ENCODE assay signal across 8 mouse cellular contexts in the genomic region with DNA sequence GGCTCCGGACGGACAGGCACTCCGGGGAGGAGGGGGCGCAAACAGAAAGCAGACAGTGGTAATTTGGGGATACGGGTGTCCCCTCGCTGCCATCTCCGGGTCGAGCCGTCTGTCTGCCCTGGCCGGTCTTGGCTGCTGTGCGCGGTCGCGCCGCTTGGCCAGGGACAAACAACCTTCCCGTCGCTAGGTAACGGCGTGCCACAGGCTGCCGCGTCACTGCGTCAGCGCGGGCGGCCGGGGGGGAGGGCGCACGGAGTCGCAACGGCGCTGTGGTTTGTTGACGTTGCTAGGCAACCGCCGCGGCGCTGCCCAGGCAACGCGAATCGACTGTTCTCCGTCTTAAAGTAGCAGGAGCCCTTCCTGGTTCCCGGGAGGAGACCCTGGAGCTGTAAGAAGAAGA. TPM values are rescaled to one million over a fixed set of nuclear protein-coding genes. Genes with fewer than 3 reads are reported as not detected.
DNase-seq lines count a peak whose midpoint lies in the region; ATAC-seq and TF ChIP-seq lines count a peak whose summit lies in the region.

No protein-coding gene starts in this region.

- intact Hi-C loops in heart, postnatal 36 days (cut with DNase I) = no loop called here

- WGBS in forebrain, embryonic 16.5 days = under 1% methylated on average over 39 of the region's 41 CpGs
- 0% methylated on average over 41 of the region's 41 CpGs for WGBS in lung, embryonic 14.5 days

- DNase-seq in MEL (ENCODE audit: low read depth, low spot score) = peak; percentile 95
- peak; percentile 96 for DNase-seq in cerebellum, adult 18-20 months
- peak; percentile 96 to 97 for DNase-seq in heart, postnatal 36 days
- peak; percentile 95 to 96 for DNase-seq in layer of hippocampus, adult 2 months (ENCODE audit: low spot score in 2 of 2)
- peak; percentile 99 for DNase-seq in lung, embryonic 14.5 days
- peak; percentile 91 for DNase-seq in testis, postnatal 14 days (ENCODE audit: low spot score)

- peaks cover 0 to 25% of the 10 kb centered on the region in 2 experiments; a peak in 2 of 4 replicates for H3K4me1 ChIP-seq in MEL (ENCODE audit: control insufficient read depth in 1 of 2, insufficient read depth in 2 of 2, low read length in 2 of 2)
- H3K4me1 ChIP-seq in forebrain, embryonic 16.5 days (replicated peaks; ENCODE audit: control insufficient read depth, insufficient read depth, low read length) = peaks cover 12% of the 10 kb centered on the region
- no peaks in the 10 kb centered on the region for H3K4me1 ChIP-seq in lung, embryonic 14.5 days (ENCODE audit: insufficient read depth)

- no peaks in the 10 kb centered on the region for H3K79me2 ChIP-seq in MEL (ENCODE audit: control insufficient read depth, insufficient read depth, low read length, poor library complexity)

- TF ChIP-seq CTCF in MEL (IDR thresholded peaks at IDR 0.05 in 2 of 3, conservative IDR thresholded peaks at IDR 0.05 in 1 of 3; ENCODE audit: control insufficient read depth in 1 of 3, insufficient read depth in 1 of 3, low read depth in 2 of 3, low read length in 3 of 3, poor library complexity in 1 of 3, severe bottlenecking in 1 of 3) = no peak
- peak; percentile 63 for TF ChIP-seq CTCF in layer of hippocampus, adult 2 months (conservative IDR thresholded peaks at IDR 0.05)
- no peak; the same call in 1 of the 2 replicates for TF ChIP-seq CTCF in lung, embryonic 14.5 days (IDR thresholded peaks at IDR 0.05; ENCODE audit: low read depth)

- TF ChIP-seq POLR2A in MEL (IDR thresholded peaks at IDR 0.05; ENCODE audit: control insufficient read depth in 1 of 2, insufficient read depth in 1 of 2, low read depth in 1 of 2, low read length in 2 of 2, poor library complexity in 1 of 2) = no peak

- peak overlapping the region; percentile 69 for H3K4me2 ChIP-seq in forebrain, embryonic 16.5 days (ENCODE audit: low read length)
- peak overlapping the region; percentile 77 for H3K4me2 ChIP-seq in lung, embryonic 14.5 days

- H3K9me3 ChIP-seq in MEL (replicated peaks; ENCODE audit: insufficient read depth, low read length) = no peaks in the 10 kb centered on the region
- H3K9me3 ChIP-seq in forebrain, embryonic 16.5 days (ENCODE audit: control insufficient read depth, low read length) = no peaks in the 10 kb centered on the region
- no peaks in the 10 kb centered on the region for H3K9me3 ChIP-seq in lung, embryonic 14.5 days (ENCODE audit: low read depth, low read length)

- no peak for TF ChIP-seq RAD21 in MEL (IDR thresholded peaks at IDR 0.05; ENCODE audit: low read depth, low read length)

- H3K27ac ChIP-seq in MEL (ENCODE audit: control insufficient read depth, low read depth, low read length) = no peak overlapping the region
- H3K27ac ChIP-seq in forebrain, embryonic 16.5 days (ENCODE audit: low read length) = no peak overlapping the region
- peak overlapping the region; percentile 96 for H3K27ac ChIP-seq in layer of hippocampus, adult 2 months
- no peak overlapping the region for H3K27ac ChIP-seq in lung, embryonic 14.5 days (ENCODE audit: low read depth)

- ATAC-seq in forebrain, embryonic 16.5 days = peak; percentile 97
- ATAC-seq in lung, embryonic 14.5 days (ENCODE audit: insufficient read depth) = peak; percentile 96
- ATAC-seq in neutrophil, adult 5-6 weeks (ENCODE audit: extremely low read depth, insufficient number of reproducible peaks, low FRiP score, poor library complexity, severe bottlenecking) = peak; percentile 59

- no peak for TF ChIP-seq EP300 in MEL (IDR thresholded peaks at IDR 0.05; ENCODE audit: low read depth in 1 of 2, low read length in 2 of 2)

- H3K9ac ChIP-seq in MEL (ENCODE audit: control insufficient read depth, low read depth, low read length, poor library complexity, severe bottlenecking) = peak overlapping the region; percentile 52
- H3K9ac ChIP-seq in forebrain, embryonic 16.5 days (replicated peaks; ENCODE audit: low read depth, low read length) = peak overlapping the region; percentile 54
- H3K9ac ChIP-seq in lung, embryonic 14.5 days = peak overlapping the region; percentile 48

- no peaks in the 10 kb centered on the region for H3K36me3 ChIP-seq in MEL (ENCODE audit: control insufficient read depth in 1 of 2, insufficient read depth in 2 of 2, low read length in 2 of 2)
- H3K36me3 ChIP-seq in forebrain, embryonic 16.5 days (ENCODE audit: control insufficient read depth, insufficient read depth) = no peaks in the 10 kb centered on the region
- H3K36me3 ChIP-seq in lung, embryonic 14.5 days (ENCODE audit: insufficient read depth) = no peaks in the 10 kb centered on the region

- H3K4me3 ChIP-seq in MEL (ENCODE audit: control insufficient read depth in 1 of 2, insufficient read depth in 1 of 2, low read depth in 2 of 2, low read length in 2 of 2) = peak overlapping the region in 1 of 2 experiments; percentile 66; a peak in 3 of 4 replicates
- peak overlapping the region; percentile 50 for H3K4me3 ChIP-seq in forebrain, embryonic 16.5 days (replicated peaks; ENCODE audit: low read length)
- peak overlapping the region; percentile 66 for H3K4me3 ChIP-seq in layer of hippocampus, adult 2 months
- peak overlapping the region; percentile 41 for H3K4me3 ChIP-seq in lung, embryonic 14.5 days (ENCODE audit: low read depth, low read length)

- H3K27me3 ChIP-seq in MEL (ENCODE audit: control insufficient read depth in 1 of 2, insufficient read depth in 2 of 2, low read length in 2 of 2) = peaks cover 0 to 2% of the 10 kb centered on the region in 2 experiments; a peak in 1 of 4 replicates
- H3K27me3 ChIP-seq in forebrain, embryonic 16.5 days (replicated peaks; ENCODE audit: control insufficient read depth, insufficient read depth, low read length) = 0 out of 2 replicates have a peak, but pooled peaks cover 4% of the 10 kb centered on the region
- no peaks in the 10 kb centered on the region for H3K27me3 ChIP-seq in lung, embryonic 14.5 days (ENCODE audit: insufficient read depth, low read length)

TF ChIP-seq in MEL, 35 proteins besides CTCF, POLR2A, EP300 and RAD21 (continues in another document):
- peak; percentile 96 for TF ChIP-seq SIN3A (IDR thresholded peaks at IDR 0.05; ENCODE audit: low read length)
- no peak for TF ChIP-seq CHD1 (IDR thresholded peaks at IDR 0.05; ENCODE audit: low read depth, low read length)
- no peak for TF ChIP-seq MAFK (IDR thresholded peaks at IDR 0.05; ENCODE audit: borderline replicate concordance, low read depth, low read length)
- no peak for TF ChIP-seq JUND (IDR thresholded peaks at IDR 0.05; ENCODE audit: low read depth, low read length)
- peak; percentile 66; the same call in 1 of the 2 replicates for TF ChIP-seq HCFC1 (IDR thresholded peaks at IDR 0.05; ENCODE audit: low read depth, low read length)
- TF ChIP-seq E2F4 (IDR thresholded peaks at IDR 0.05; ENCODE audit: borderline replicate concordance, low read depth, low read length) = no peak

RNA-seq across cellular contexts. Expression of a gene that starts 10.1 kb away (rescaled TPM):
- 0.04 and 0.10 TPM in 2 replicates for total RNA-seq in MEL (2012; rRNA removed)
- polyA plus RNA-seq in MEL (2012; ENCODE audit: insufficient read depth in 1 of 2, insufficient read length in 2 of 2, low read depth in 1 of 2, low replicate concordance in 2 of 2, missing spikeins in 1 of 2) = under 1 TPM in 1 of 2 experiments, not detected in 1; 0.49 TPM
- 0.05 and 0.10 TPM in 2 replicates for polyA plus RNA-seq in forebrain, embryonic 16.5 days (2015; fragmentation: Nextera tagmentation; extraction: Ambion mirVana)
- under 1 TPM; 0.14 to 0.86 TPM for total RNA-seq in heart, postnatal 36 days (2021)
- total RNA-seq in layer of hippocampus, adult 2 months (2021) = 10 to 100 TPM; 12.8 to 14.1 TPM
- polyA plus RNA-seq in lung, embryonic 14.5 days (2014; fragmentation: Nextera tagmentation; extraction: Ambion mirVana) = not detected in 2 replicates
- 60.5 and 64.4 TPM in 2 replicates for total RNA-seq in neutrophil, adult 5-6 weeks (2017)

RNA-seq across cellular contexts. Expression of a gene that starts 24.7 kb away (rescaled TPM):
- total RNA-seq in MEL (2012; rRNA removed) = 22.2 and 25.9 TPM in 2 replicates
- 10 to 100 TPM in 1 of 2 experiments, not detected in 1; 37.5 TPM for polyA plus RNA-seq in MEL (2012; ENCODE audit: insufficient read depth in 1 of 2, insufficient read length in 2 of 2, low read depth in 1 of 2, low replicate concordance in 2 of 2, missing spikeins in 1 of 2)
- 79.3 and 85.9 TPM in 2 replicates for polyA plus RNA-seq in forebrain, embryonic 16.5 days (2015; fragmentation: Nextera tagmentation; extraction: Ambion mirVana)
- 10 to 100 TPM; 43.4 to 48.0 TPM for total RNA-seq in heart, postnatal 36 days (2021)
- 10 to 100 TPM; 51.7 to 51.9 TPM for total RNA-seq in layer of hippocampus, adult 2 months (2021)
- polyA plus RNA-seq in lung, embryonic 14.5 days (2014; fragmentation: Nextera tagmentation; extraction: Ambion mirVana) = 88.6 and 90.5 TPM in 2 replicates
- total RNA-seq in neutrophil, adult 5-6 weeks (2017) = 19.6 and 28.2 TPM in 2 replicates

RNA-seq across cellular contexts. Expression of a gene that starts 37.5 kb away (rescaled TPM):
- total RNA-seq in MEL (2012; rRNA removed) = 0.27 and 0.52 TPM in 2 replicates
- polyA plus RNA-seq in MEL (2012; ENCODE audit: insufficient read depth in 1 of 2, insufficient read length in 2 of 2, low read depth in 1 of 2, low replicate concordance in 2 of 2, missing spikeins in 1 of 2) = 1 to 10 TPM in 1 of 2 experiments, not detected in 1; 1.4 TPM
- 127 and 128 TPM in 2 replicates for polyA plus RNA-seq in forebrain, embryonic 16.5 days (2015; fragmentation: Nextera tagmentation; extraction: Ambion mirVana)
- 100 to 1,000 TPM; 137 to 148 TPM for total RNA-seq in heart, postnatal 36 days (2021)
- 10 to 100 TPM; 90.3 to 92.7 TPM for total RNA-seq in layer of hippocampus, adult 2 months (2021)
- 8.0 and 9.1 TPM in 2 replicates for polyA plus RNA-seq in lung, embryonic 14.5 days (2014; fragmentation: Nextera tagmentation; extraction: Ambion mirVana)
- total RNA-seq in neutrophil, adult 5-6 weeks (2017) = not detected in 2 replicates

RNA-seq across cellular contexts. Expression of a gene that starts 39.4 kb away (rescaled TPM):
- 26.2 and 43.9 TPM in 2 replicates for total RNA-seq in MEL (2012; rRNA removed)
- 10 to 100 TPM in 1 of 2 experiments, not detected in 1; 49.8 TPM for polyA plus RNA-seq in MEL (2012; ENCODE audit: insufficient read depth in 1 of 2, insufficient read length in 2 of 2, low read depth in 1 of 2, low replicate concordance in 2 of 2, missing spikeins in 1 of 2)
- 23.1 and 26.4 TPM in 2 replicates for polyA plus RNA-seq in forebrain, embryonic 16.5 days (2015; fragmentation: Nextera tagmentation; extraction: Ambion mirVana)
- 10 to 100 TPM; 10.4 to 11.2 TPM for total RNA-seq in heart, postnatal 36 days (2021)
- 10 to 100 TPM; 18.1 to 19.5 TPM for total RNA-seq in layer of hippocampus, adult 2 months (2021)
- 21.3 and 24.2 TPM in 2 replicates for polyA plus RNA-seq in lung, embryonic 14.5 days (2014; fragmentation: Nextera tagmentation; extraction: Ambion mirVana)
- total RNA-seq in neutrophil, adult 5-6 weeks (2017) = 7.1 and 7.3 TPM in 2 replicates

RNA-seq across cellular contexts. Expression of a gene that starts 39.6 kb away (rescaled TPM):
- total RNA-seq in MEL (2012; rRNA removed) = 1.0 and 1.5 TPM in 2 replicates
- polyA plus RNA-seq in MEL (2012; ENCODE audit: insufficient read depth in 1 of 2, insufficient read length in 2 of 2, low read depth in 1 of 2, low replicate concordance in 2 of 2, missing spikeins in 1 of 2) = 10 to 100 TPM in 1 of 2 experiments, not detected in 1; 15.9 TPM
- polyA plus RNA-seq in forebrain, embryonic 16.5 days (2015; fragmentation: Nextera tagmentation; extraction: Ambion mirVana) = 3.0 and 3.6 TPM in 2 replicates
- 10 to 100 TPM; 35.8 to 44.2 TPM for total RNA-seq in heart, postnatal 36 days (2021)
- 1 to 10 TPM; 6.1 to 6.9 TPM for total RNA-seq in layer of hippocampus, adult 2 months (2021)
- polyA plus RNA-seq in lung, embryonic 14.5 days (2014; fragmentation: Nextera tagmentation; extraction: Ambion mirVana) = 5.4 and 7.9 TPM in 2 replicates
- 0.12 and 0.37 TPM in 2 replicates for total RNA-seq in neutrophil, adult 5-6 weeks (2017)

Comparison
In these comparisons a context has a peak if more than half of its experiments do, and no peak if none do; other contexts are left out.
1. RNA of a gene that starts 10.1 kb away (total RNA-seq): 60.5 to 64.4 TPM in neutrophil, adult 5-6 weeks and 12.8 to 14.1 TPM in layer of hippocampus, adult 2 months; 0.14 to 0.86 TPM in heart, postnatal 36 days and 0.04 to 0.10 TPM in MEL; every median in the first group is over 4 times any median in the second.
2. RNA of a gene that starts 37.5 kb away (total RNA-seq): 137 to 148 TPM in heart, postnatal 36 days and 90.3 to 92.7 TPM in layer of hippocampus, adult 2 months; 0.27 to 0.52 TPM in MEL and not detected in neutrophil, adult 5-6 weeks; every median in the first group is over 10 times any median in the second.
3. Peak in every context shown above with its lines, with median percentiles within 50 percentile points of each other: DNase-seq, H3K9ac ChIP-seq and ATAC-seq.